Mouse (Mus musculus) myocyte (in vitro differentiated cells): ENCODE measurements around the gene Mtfr1l.
"Not testable (repeated sequence)": the region's sequence is repeated elsewhere in the genome, so short reads cannot be mapped to it uniquely, and the experiment has no call there.

Experiments
- MAX ChIP-seq: IDR thresholded peaks from one replicate; pipeline ENCODE4 v1.6.1; 2011; ENCODE audit warnings: low read depth, mild to moderate bottlenecking, control low read depth
- MYOD1 ChIP-seq, 3 experiments: IDR thresholded peaks; one replicate each; pipeline ENCODE4 v1.6.1; 2011; ENCODE audit warnings: control low read depth in 2 of 3, low read depth in 2 of 3, mild to moderate bottlenecking in 2 of 3, moderate library complexity in 1 of 3; ENCODE audit not compliant: insufficient read length in 2 of 3, control insufficient read depth in 1 of 3
- MYOG ChIP-seq, 3 experiments: IDR thresholded peaks; one replicate each; pipeline ENCODE4 v1.6.1; 2011; ENCODE audit warnings: control low read depth in 2 of 3, low read depth in 2 of 3, mild to moderate bottlenecking in 2 of 3; ENCODE audit not compliant: insufficient read length in 2 of 3, control insufficient read depth in 1 of 3, insufficient read depth in 1 of 3
- POLR2A ChIP-seq: IDR thresholded peaks from one replicate; pipeline ENCODE4 v1.6.1; 2011; ENCODE audit warnings: low read depth, mild to moderate bottlenecking, control low read depth, moderate library complexity; ENCODE audit not compliant: insufficient read length
- POLR2AphosphoS2 ChIP-seq: IDR thresholded peaks from one replicate; pipeline ENCODE4 v1.6.1; 2011; ENCODE audit warnings: low read depth, control low read depth; ENCODE audit not compliant: insufficient read length
- SRF ChIP-seq: IDR thresholded peaks from one replicate; pipeline ENCODE4 v1.6.1; 2011; ENCODE audit warnings: low read depth; ENCODE audit not compliant: control insufficient read depth, insufficient read length
- TCF12 ChIP-seq: IDR thresholded peaks from one replicate; pipeline ENCODE4 v1.6.1; 2011; ENCODE audit warnings: mild to moderate bottlenecking, control low read depth; ENCODE audit not compliant: poor library complexity, insufficient read depth, severe bottlenecking
- TCF3 ChIP-seq: IDR thresholded peaks from one replicate; pipeline ENCODE4 v1.6.1; 2011; ENCODE audit warnings: low read depth, control low read depth; ENCODE audit not compliant: insufficient read length

- not testable (repeated sequence) for TF ChIP-seq POLR2A; MYOD1 (IDR thresholded peaks at IDR 0.05; ENCODE audit: control insufficient read depth in 1 of 3, insufficient read length in 2 of 3, low read depth in 2 of 3); MAX; TCF3; POLR2AphosphoS2; SRF; TCF12; MYOG (IDR thresholded peaks at IDR 0.05; ENCODE audit: control insufficient read depth in 1 of 3, insufficient read depth in 1 of 3, insufficient read length in 2 of 3, low read depth in 2 of 3)
Observed at GRCm38 (mm10) chr4:134494161-134494560, 41.0 kb downstream of the Mtfr1l start.
